Mouse (Mus musculus): ENCODE measurements at regions not wholly inside any gene's neighbourhood (a gene's known extent, or its start where the extent isn't known, plus 50 kb on each side); places are given as distances from the start of the nearest gene placed in this dataset.

GRCm38 (mm10) chr11:90981626-90982025 is 293.5 kb upstream of the Tom1l1 start:
- no peak for TF ChIP-seq POLR2A (IDR thresholded peaks at IDR 0.05; ENCODE audit: low read depth, low read length)
- TF ChIP-seq CTCF (conservative IDR thresholded peaks at IDR 0.05; ENCODE audit: insufficient read depth, insufficient read length, low read depth, low read length): no peak
- 92% methylated on average over 1 of the region's 1 CpGs for WGBS
- H3K36me3 ChIP-seq (ENCODE audit: control insufficient read depth, insufficient read depth, low read length): no peaks in the 10 kb centered on the region

GRCm38 (mm10) chr11:90978234-90978633 is 290.1 kb upstream of the Tom1l1 start:
- Histone ChIP-seq H3K27ac (ENCODE audit: insufficient read depth, low read depth, low read length) (no peak overlapping the region), H3K4me3 (ENCODE audit: insufficient read depth, low read depth, low read length) (no peak overlapping the region), H3K27me3 (replicated peaks; ENCODE audit: control insufficient read depth, insufficient read depth, low read length) (no peaks in the 10 kb centered on the region), H3K4me1 (ENCODE audit: control insufficient read depth, insufficient read depth, low read length) (no peaks in the 10 kb centered on the region), H3K36me3 (ENCODE audit: control insufficient read depth, insufficient read depth, low read length) (no peaks in the 10 kb centered on the region)
- TF ChIP-seq CTCF (conservative IDR thresholded peaks at IDR 0.05; ENCODE audit: insufficient read depth, insufficient read length, low read depth, low read length): no peak
- no peak for TF ChIP-seq POLR2A (IDR thresholded peaks at IDR 0.05; ENCODE audit: low read depth, low read length)
- DNase-seq: no peak
- 67% methylated on average over 3 of the region's 3 CpGs for WGBS

More at GRCm38 (mm10) chr11:90981626-90982025, 293.5 kb upstream of the Tom1l1 start:
- no peak overlapping the region for H3K4me3 ChIP-seq (ENCODE audit: insufficient read depth, low read depth, low read length)
- H3K4me1 ChIP-seq (ENCODE audit: control insufficient read depth, insufficient read depth, low read length): no peaks in the 10 kb centered on the region
- DNase-seq: no peak
- no peaks in the 10 kb centered on the region for H3K27me3 ChIP-seq (replicated peaks; ENCODE audit: control insufficient read depth, insufficient read depth, low read length)
- no peak overlapping the region for H3K27ac ChIP-seq (ENCODE audit: insufficient read depth, low read depth, low read length)

GRCm38 (mm10) chr11:90941076-90941475 is 252.9 kb upstream of the Tom1l1 start:
- no peak overlapping the region for H3K4me3 ChIP-seq (ENCODE audit: insufficient read depth, low read depth, low read length)
- no peak for TF ChIP-seq CTCF (conservative IDR thresholded peaks at IDR 0.05; ENCODE audit: insufficient read depth, insufficient read length, low read depth, low read length)
- no peak for TF ChIP-seq POLR2A (IDR thresholded peaks at IDR 0.05; ENCODE audit: low read depth, low read length)
- no peak overlapping the region for H3K27ac ChIP-seq (ENCODE audit: insufficient read depth, low read depth, low read length)
- H3K27me3 ChIP-seq (replicated peaks; ENCODE audit: control insufficient read depth, insufficient read depth, low read length): no peaks in the 10 kb centered on the region
- 75% methylated on average over 5 of the region's 5 CpGs for WGBS
- DNase-seq: no peak
- no peaks in the 10 kb centered on the region for H3K36me3 ChIP-seq (ENCODE audit: control insufficient read depth, insufficient read depth, low read length)
- H3K4me1 ChIP-seq (ENCODE audit: control insufficient read depth, insufficient read depth, low read length): no peaks in the 10 kb centered on the region

GRCm38 (mm10) chr11:90925738-90926137 is 237.6 kb upstream of the Tom1l1 start:
- Histone ChIP-seq H3K27ac (ENCODE audit: insufficient read depth, low read depth, low read length) (no peak overlapping the region), H3K4me1 (ENCODE audit: control insufficient read depth, insufficient read depth, low read length) (no peaks in the 10 kb centered on the region), H3K27me3 (replicated peaks; ENCODE audit: control insufficient read depth, insufficient read depth, low read length) (no peaks in the 10 kb centered on the region), H3K4me3 (ENCODE audit: insufficient read depth, low read depth, low read length) (no peak overlapping the region), H3K36me3 (ENCODE audit: control insufficient read depth, insufficient read depth, low read length) (no peaks in the 10 kb centered on the region)
- TF ChIP-seq POLR2A (IDR thresholded peaks at IDR 0.05; ENCODE audit: low read depth, low read length): no peak
- DNase-seq: no peak

- WGBS: 38% methylated on average over 3 of the region's 3 CpGs
- H3K36me3 ChIP-seq (ENCODE audit: control insufficient read depth, insufficient read depth, low read length): no peaks in the 10 kb centered on the region
- no peak for DNase-seq
- H3K27me3 ChIP-seq (replicated peaks; ENCODE audit: control insufficient read depth, insufficient read depth, low read length): no peaks in the 10 kb centered on the region
- no peak overlapping the region for H3K27ac ChIP-seq (ENCODE audit: insufficient read depth, low read depth, low read length)
- H3K4me1 ChIP-seq (ENCODE audit: control insufficient read depth, insufficient read depth, low read length): no peaks in the 10 kb centered on the region
- H3K4me3 ChIP-seq (ENCODE audit: insufficient read depth, low read depth, low read length): no peak overlapping the region
- TF ChIP-seq POLR2A (IDR thresholded peaks at IDR 0.05; ENCODE audit: low read depth, low read length) (no peak), CTCF (conservative IDR thresholded peaks at IDR 0.05; ENCODE audit: insufficient read depth, insufficient read length, low read depth, low read length) (no peak)
These were observed 229.6 kb upstream of the Tom1l1 start for GRCm38 (mm10) chr11:90917782-90918181.

GRCm38 (mm10) chr11:90894236-90894635 is 206.1 kb upstream of the Tom1l1 start:
- DNase-seq: no peak
- Histone ChIP-seq H3K27ac (ENCODE audit: insufficient read depth, low read depth, low read length) (no peak overlapping the region), H3K27me3 (replicated peaks; ENCODE audit: control insufficient read depth, insufficient read depth, low read length) (no peaks in the 10 kb centered on the region), H3K4me1 (ENCODE audit: control insufficient read depth, insufficient read depth, low read length) (no peaks in the 10 kb centered on the region), H3K36me3 (ENCODE audit: control insufficient read depth, insufficient read depth, low read length) (no peaks in the 10 kb centered on the region), H3K4me3 (ENCODE audit: insufficient read depth, low read depth, low read length) (no peak overlapping the region)
- 60% methylated on average over 3 of the region's 3 CpGs for WGBS
- TF ChIP-seq POLR2A (IDR thresholded peaks at IDR 0.05; ENCODE audit: low read depth, low read length) (no peak), CTCF (conservative IDR thresholded peaks at IDR 0.05; ENCODE audit: insufficient read depth, insufficient read length, low read depth, low read length) (no peak)

- Histone ChIP-seq H3K4me1 (ENCODE audit: control insufficient read depth, insufficient read depth, low read length) (no peaks in the 10 kb centered on the region), H3K4me3 (ENCODE audit: insufficient read depth, low read depth, low read length) (no peak overlapping the region), H3K36me3 (ENCODE audit: control insufficient read depth, insufficient read depth, low read length) (no peaks in the 10 kb centered on the region), H3K27me3 (replicated peaks; ENCODE audit: control insufficient read depth, insufficient read depth, low read length) (no peaks in the 10 kb centered on the region), H3K27ac (ENCODE audit: insufficient read depth, low read depth, low read length) (no peak overlapping the region)
- TF ChIP-seq POLR2A (IDR thresholded peaks at IDR 0.05; ENCODE audit: low read depth, low read length) (no peak), CTCF (conservative IDR thresholded peaks at IDR 0.05; ENCODE audit: insufficient read depth, insufficient read length, low read depth, low read length) (no peak)
- DNase-seq: no peak
These were observed 185.0 kb upstream of the Tom1l1 start for GRCm38 (mm10) chr11:90873122-90873521.

GRCm38 (mm10) chr11:90871686-90872085 is 183.5 kb upstream of the Tom1l1 start:
- DNase-seq: no peak
- Histone ChIP-seq H3K27me3 (replicated peaks; ENCODE audit: control insufficient read depth, insufficient read depth, low read length) (no peaks in the 10 kb centered on the region), H3K4me1 (ENCODE audit: control insufficient read depth, insufficient read depth, low read length) (no peaks in the 10 kb centered on the region), H3K36me3 (ENCODE audit: control insufficient read depth, insufficient read depth, low read length) (no peaks in the 10 kb centered on the region), H3K4me3 (ENCODE audit: insufficient read depth, low read depth, low read length) (no peak overlapping the region), H3K27ac (ENCODE audit: insufficient read depth, low read depth, low read length) (no peak overlapping the region)
- TF ChIP-seq POLR2A (IDR thresholded peaks at IDR 0.05; ENCODE audit: low read depth, low read length) (no peak), CTCF (conservative IDR thresholded peaks at IDR 0.05; ENCODE audit: insufficient read depth, insufficient read length, low read depth, low read length) (no peak)
- 98% methylated on average over 2 of the region's 2 CpGs for WGBS

Data from kidney, adult 2 months (tissue).